Mouse (Mus musculus) adrenal gland, adult 10 weeks (tissue): Measurements from ENCODE around the gene Cntn6. TPM values are rescaled to one million over a fixed set of nuclear protein-coding genes. Genes with fewer than 3 reads are reported as not detected.

ENCODE experiments used
- polyA plus RNA-seq: library from polyadenylated mRNA; stranded (reverse); fragments of 350-450 nt; fragmentation: Illumina TruSeq; extraction: RNeasy Lipid Tissue Mini Kit (QIAGEN cat#74804); gene quantifications from one replicate; pipeline ENCODE4 v1.2.3, GENCODE M21; 2014; ENCODE audit warnings: low read depth, low replicate concordance

Gene Cntn6
- 0.17 TPM for polyA plus RNA-seq

GRCm38 (mm10) chr6:104492490-104493431 is at the start of gene Cntn6:
Gene Cntn6 (plus strand): TSS chr6:104492790.

